Mouse (Mus musculus) liver, adult 2 months (tissue): Measurements from ENCODE around the gene Tmem120a. TPM values are rescaled to one million over a fixed set of nuclear protein-coding genes. Genes with fewer than 3 reads are reported as not detected.

Experiments
- DNase-seq: peaks from one replicate; pipeline ENCODE4 v3.0.0-alpha.2; 2011; ENCODE audit warnings: low read depth, low spot score; ENCODE audit errors: extremely low read depth
- H3K27ac ChIP-seq: fragments of 200-500 bp; replicated peaks from 2 replicates; pipeline ENCODE4 v1.5.1; 2012; ENCODE audit warnings: low read depth, mild to moderate bottlenecking, control low read depth, inconsistent platforms, low read length; ENCODE audit not compliant: insufficient read depth
- H3K27me3 ChIP-seq: fragments of 200-500 bp; 2 replicates; pipeline ENCODE4 v1.6.1; 2012; ENCODE audit warnings: mild to moderate bottlenecking, moderate library complexity, low read length, inconsistent platforms; ENCODE audit not compliant: control insufficient read depth, insufficient read depth
- H3K36me3 ChIP-seq: fragments of 200-500 bp; 2 replicates; pipeline ENCODE4 v1.6.1; 2012; ENCODE audit warnings: low read length, inconsistent platforms; ENCODE audit not compliant: control insufficient read depth, insufficient read depth
- H3K4me1 ChIP-seq: fragments of 200-500 bp; 2 replicates; pipeline ENCODE4 v1.6.1; 2011; ENCODE audit warnings: low read length; ENCODE audit not compliant: control insufficient read depth, insufficient read depth
- H3K4me3 ChIP-seq: fragments of 200-500 bp; 2 replicates; pipeline ENCODE4 v1.5.1; 2011; ENCODE audit warnings: low read depth, mild to moderate bottlenecking, control low read depth, low read length, moderate library complexity; ENCODE audit not compliant: insufficient read depth
- H3K79me2 ChIP-seq: fragments of 200-500 bp; 2 replicates; pipeline ENCODE4 v1.6.1; 2012; ENCODE audit warnings: inconsistent platforms, mild to moderate bottlenecking, low read length, moderate library complexity; ENCODE audit not compliant: control insufficient read depth, insufficient read depth
- H3K9ac ChIP-seq: fragments of 200-500 bp; 2 replicates; pipeline ENCODE4 v1.6.1; 2012; ENCODE audit warnings: low read depth, mild to moderate bottlenecking, control low read depth, inconsistent platforms, low read length
- CTCF ChIP-seq: fragments of 200-500 bp; IDR thresholded peaks from 2 replicates; pipeline ENCODE4 v1.5.1; 2011; ENCODE audit warnings: low read depth, low read length, control low read depth
- POLR2A ChIP-seq: fragments of 200-500 bp; IDR thresholded peaks from 2 replicates; pipeline ENCODE4 v1.6.1; 2011; ENCODE audit warnings: low read length, control low read depth; ENCODE audit not compliant: insufficient read depth; ENCODE audit errors: extremely low read depth
- WGBS: fragments of 180-500 bp; shearing (Covaris S2); methylation state at CpG from one replicate; pipeline ENCODE4 v1.1.7; 2018; 5-methylcytosine and 5-hydroxymethylcytosine counted together
- polyA plus RNA-seq: library from polyadenylated mRNA; depleted of rRNA; stranded (reverse); fragments of >200 nt; gene quantifications from 2 replicates; pipeline ENCODE4 v1.2.3, GENCODE M21; 2012; rRNA removed
- total RNA-seq: library from RNA; depleted of rRNA; stranded (reverse); fragments of >200 nt; gene quantifications from 2 replicates; pipeline ENCODE4 v1.2.3, GENCODE M21; 2014; rRNA removed

The Tmem120a gene
- total and polyA plus RNA-seq, 2 experiments = 52.9 to 55.2 TPM

DNA sequence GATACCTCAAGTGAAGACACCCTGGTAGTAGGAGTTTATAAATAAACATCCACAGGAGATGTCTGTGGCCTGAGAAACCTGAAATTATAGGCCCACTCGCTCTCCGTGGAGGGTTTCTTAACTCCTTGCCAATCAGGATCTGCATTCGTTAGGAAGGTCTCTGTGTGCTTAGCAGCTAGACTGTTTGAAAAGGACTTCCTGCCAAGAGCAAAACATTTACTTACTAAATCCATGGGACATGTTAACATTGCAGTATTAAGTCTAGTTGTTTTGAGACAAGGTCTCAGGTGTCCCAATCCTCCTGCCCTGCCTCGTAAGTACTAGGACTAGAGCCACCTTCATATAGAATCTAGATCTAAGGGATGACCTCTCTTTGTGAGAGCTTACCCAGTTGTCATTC is 53.0 kb downstream of the Tmem120a start:
- peak overlapping the region; percentile 66 for H3K4me3 ChIP-seq

DNA sequence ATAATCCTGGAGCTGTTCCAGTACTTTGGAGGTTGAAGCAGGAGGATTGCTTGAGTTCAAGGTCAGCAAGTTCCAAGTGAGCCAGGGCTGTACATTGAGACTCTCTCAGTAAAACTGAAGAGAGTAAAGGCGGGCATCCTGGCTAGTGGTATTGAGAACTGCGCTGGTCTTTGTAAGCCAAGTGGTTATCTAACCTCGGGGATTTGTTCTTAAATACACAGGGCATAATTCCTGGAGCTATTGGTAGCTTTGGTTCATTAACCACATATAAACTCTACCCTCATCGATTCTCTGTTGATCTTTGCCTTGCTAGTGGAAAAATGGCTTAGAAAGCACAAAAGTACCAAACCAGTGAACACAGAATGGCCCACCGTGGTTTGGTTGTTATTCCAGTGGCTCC is 53.8 kb downstream of the Tmem120a start:
- 21% methylated on average over 5 of the region's 5 CpGs for WGBS
- peak overlapping the region; percentile 81 for H3K4me3 ChIP-seq
- H3K9ac ChIP-seq = peak overlapping the region; percentile 87
- H3K4me1 ChIP-seq = peaks cover 13% of the 10 kb centered on the region
- peaks cover 14% of the 10 kb centered on the region for H3K36me3 ChIP-seq
- DNase-seq = peak; percentile 97
- TF ChIP-seq POLR2A (no peak), CTCF (no peak)
- peaks cover 20% of the 10 kb centered on the region; the same call in 1 of the 2 replicates for H3K79me2 ChIP-seq
- H3K27ac ChIP-seq = peak overlapping the region; percentile 98
- no peaks in the 10 kb centered on the region for H3K27me3 ChIP-seq

More for the DNA sequence above, 53.0 kb downstream of the Tmem120a start:
- peak overlapping the region; percentile 83 for H3K27ac ChIP-seq
- H3K4me1 ChIP-seq = peaks cover 18% of the 10 kb centered on the region
- no peak for TF ChIP-seq CTCF
- no peak for TF ChIP-seq POLR2A
- H3K79me2 ChIP-seq = peaks cover 24% of the 10 kb centered on the region; the same call in 1 of the 2 replicates
- 16% methylated on average over 4 of the region's 4 CpGs for WGBS
- DNase-seq = peak; percentile 77
- no peaks in the 10 kb centered on the region for H3K27me3 ChIP-seq
- H3K36me3 ChIP-seq = peaks cover 18% of the 10 kb centered on the region
- H3K9ac ChIP-seq = peak overlapping the region; percentile 74

Other genes starting within 250 kb of the Tmem120a start
- gene Hip1, start 199.3 kb downstream of the Tmem120a start, total RNA-seq = 3.2 and 6.5 TPM in 2 replicates
- gene Hip1, start 199.3 kb downstream of the Tmem120a start, polyA plus RNA-seq = 2.2 and 3.1 TPM in 2 replicates
- gene Ccl26, start 180.9 kb downstream of the Tmem120a start, total RNA-seq = not detected in 2 replicates
- not detected in 2 replicates for gene Ccl26, start 180.9 kb downstream of the Tmem120a start, polyA plus RNA-seq
- 3.7 and 8.2 TPM in 2 replicates for gene Ccl24, start 171.4 kb downstream of the Tmem120a start, total RNA-seq
- gene Ccl24, start 171.4 kb downstream of the Tmem120a start, polyA plus RNA-seq = 1.8 and 5.3 TPM in 2 replicates
- gene Rhbdd2, start 111.8 kb downstream of the Tmem120a start, total RNA-seq = 8.5 and 9.7 TPM in 2 replicates
- gene Rhbdd2, start 111.8 kb downstream of the Tmem120a start, polyA plus RNA-seq = 17.0 and 20.9 TPM in 2 replicates
- gene Por, start 74.4 kb downstream of the Tmem120a start, total RNA-seq = 284 and 345 TPM in 2 replicates
- gene Por, start 74.4 kb downstream of the Tmem120a start, polyA plus RNA-seq = 211 and 254 TPM in 2 replicates
- gene Styxl1, start 33.9 kb upstream of the Tmem120a start, total RNA-seq = 0.13 and 0.18 TPM in 2 replicates
- 0.22 and 0.23 TPM in 2 replicates for gene Styxl1, start 33.9 kb upstream of the Tmem120a start, polyA plus RNA-seq
- gene Mdh2, start 34.0 kb upstream of the Tmem120a start, total RNA-seq = 108 and 176 TPM in 2 replicates
- gene Mdh2, start 34.0 kb upstream of the Tmem120a start, polyA plus RNA-seq = 361 and 418 TPM in 2 replicates
- not detected in 2 replicates for gene Srrm3, start 62.4 kb upstream of the Tmem120a start, total RNA-seq
- gene Srrm3, start 62.4 kb upstream of the Tmem120a start, polyA plus RNA-seq = not detected in 2 replicates
- gene Hspb1, start 143.5 kb upstream of the Tmem120a start, total RNA-seq = 18.9 and 19.5 TPM in 2 replicates
- gene Hspb1, start 143.5 kb upstream of the Tmem120a start, polyA plus RNA-seq = 10.9 and 24.3 TPM in 2 replicates
- 23.0 and 30.9 TPM in 2 replicates for gene Ywhag, start 190.2 kb upstream of the Tmem120a start, total RNA-seq
- gene Ywhag, start 190.2 kb upstream of the Tmem120a start, polyA plus RNA-seq = 42.4 and 50.4 TPM in 2 replicates
- 4.0 and 4.8 TPM in 2 replicates for gene Ssc4d, start 230.1 kb upstream of the Tmem120a start, total RNA-seq
- gene Ssc4d, start 230.1 kb upstream of the Tmem120a start, polyA plus RNA-seq = 5.8 and 6.5 TPM in 2 replicates
- not detected in 2 replicates for gene Zp3, start 235.7 kb upstream of the Tmem120a start, total RNA-seq
- not detected in 2 replicates for gene Zp3, start 235.7 kb upstream of the Tmem120a start, polyA plus RNA-seq